Mouse (Mus musculus) bone marrow, adult 2 months (tissue): ENCODE measurements around the gene C530008M17Rik. TPM values are rescaled to one million over a fixed set of nuclear protein-coding genes. Genes with fewer than 3 reads are reported as not detected.

Source experiments
- H3K27ac ChIP-seq: fragments of 200-500 bp; 2 replicates; pipeline ENCODE4 v1.5.1; 2012; ENCODE audit warnings: low read depth, mild to moderate bottlenecking, control low read depth, inconsistent platforms, low read length; ENCODE audit not compliant: control insufficient read depth, poor library complexity, insufficient read depth
- H3K4me1 ChIP-seq: fragments of 200-500 bp; 2 replicates; pipeline ENCODE4 v1.6.1; 2011; ENCODE audit warnings: low read length; ENCODE audit not compliant: control insufficient read depth, insufficient read depth
- H3K4me3 ChIP-seq: fragments of 200-500 bp; replicated peaks from 2 replicates; pipeline ENCODE3; 2011; ENCODE audit warnings: mild to moderate bottlenecking, low read depth, low read length, control low read depth; ENCODE audit not compliant: control insufficient read depth
- CTCF ChIP-seq: fragments of 200-500 bp; IDR thresholded peaks from 2 replicates; pipeline ENCODE4 v1.5.1; 2011; ENCODE audit warnings: low read length, control low read depth; ENCODE audit not compliant: control insufficient read depth, insufficient read depth
- POLR2A ChIP-seq: fragments of 200-500 bp; IDR thresholded peaks from 2 replicates; pipeline ENCODE4 v1.6.1; 2011; ENCODE audit warnings: low read depth, mild to moderate bottlenecking, control low read depth, low read length, borderline replicate concordance; ENCODE audit not compliant: control insufficient read depth
- WGBS: fragments of 180-500 bp; shearing (Covaris S2); methylation state at CpG from one replicate; pipeline ENCODE4 v1.1.7; 2018; 5-methylcytosine and 5-hydroxymethylcytosine counted together
- polyA plus RNA-seq: library from polyadenylated mRNA; stranded (reverse); fragments of >200 nt; gene quantifications from 2 replicates; pipeline ENCODE4 v1.2.4, GENCODE M21; 2011; ENCODE audit warnings: low replicate concordance; ENCODE audit not compliant: missing spikeins, insufficient read depth, insufficient read length

C530008M17Rik gene
- polyA plus RNA-seq, 1 experiment = 31.0 TPM

DNA sequence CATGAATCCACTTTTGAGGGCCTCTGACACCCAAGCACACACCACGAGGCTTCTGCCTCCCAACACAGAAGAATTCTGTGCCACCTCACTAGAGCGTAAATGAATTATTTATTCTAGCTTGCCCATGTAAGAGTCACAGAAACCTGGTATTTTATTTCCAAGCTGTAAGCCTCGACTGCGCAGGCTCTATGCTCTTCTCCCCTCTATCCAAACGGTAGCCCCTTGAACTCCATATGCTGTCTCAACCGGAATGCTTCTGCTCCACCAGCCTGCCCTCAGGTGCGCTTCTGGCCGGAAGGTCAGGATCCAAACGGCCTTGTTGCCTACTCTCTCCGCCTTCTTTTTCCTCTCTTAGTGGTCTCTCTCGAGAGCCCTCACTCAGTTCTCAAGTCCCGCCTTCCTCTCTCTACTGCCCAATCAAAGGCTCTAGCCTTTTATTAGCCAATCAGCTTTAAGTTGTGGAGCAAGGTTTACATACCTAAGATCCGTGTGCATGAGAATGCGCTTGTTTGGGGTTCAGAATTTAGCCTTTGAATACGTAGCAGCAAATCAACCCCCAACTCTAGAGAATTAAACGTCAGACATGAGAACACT, 212.5 kb downstream of the C530008M17Rik start:
- no peak for TF ChIP-seq POLR2A
- TF ChIP-seq CTCF = no peak
- Histone ChIP-seq H3K27ac (no peak overlapping the region), H3K4me1 (no peaks in the 10 kb centered on the region), H3K4me3 (peak overlapping the region; percentile 49)
- WGBS = 28% methylated on average over 16 of the region's 16 CpGs

- Histone ChIP-seq H3K4me3 (peak overlapping the region; percentile 49), H3K4me1 (no peaks in the 10 kb centered on the region), H3K27ac (no peak overlapping the region)
- 44% methylated on average over 6 of the region's 6 CpGs for WGBS
- TF ChIP-seq POLR2A = no peak
- TF ChIP-seq CTCF = no peak
Measured at GRCm38 (mm10) chr5:76869553-76869952, 213.2 kb downstream of the C530008M17Rik start.

DNA sequence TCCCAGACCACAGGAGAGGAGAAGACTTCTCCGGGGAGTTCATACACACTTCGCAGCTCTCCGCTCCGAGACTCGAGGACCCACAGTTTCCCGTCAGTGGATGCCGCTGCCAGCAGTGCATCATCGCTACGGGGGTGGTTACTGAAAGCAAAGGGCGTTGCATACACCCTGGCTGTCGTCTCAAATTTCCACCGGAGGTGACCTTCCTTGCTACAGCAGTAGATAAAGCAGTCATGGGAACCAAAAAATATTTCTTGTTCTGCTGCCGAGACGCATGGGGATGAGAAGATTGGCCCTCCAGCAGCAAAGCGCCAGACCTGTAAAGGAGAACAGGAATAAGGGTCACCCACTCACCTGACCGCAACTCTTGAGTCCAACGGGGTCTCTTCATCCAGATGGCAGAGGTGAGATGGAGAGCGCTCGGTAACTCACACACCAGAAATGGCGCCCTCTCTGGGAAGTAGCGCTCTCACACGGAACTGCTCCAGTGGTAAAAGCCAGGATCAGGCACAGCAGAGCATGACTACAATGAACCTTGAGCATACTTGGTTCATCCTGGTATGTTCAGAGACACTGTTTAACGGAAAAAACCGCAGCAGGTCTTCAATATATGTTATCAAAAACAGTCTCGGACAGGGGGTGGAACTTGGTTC, 219.9 kb downstream of the C530008M17Rik start:
- TF ChIP-seq CTCF (no peak), POLR2A (no peak)
- no peak overlapping the region for H3K27ac ChIP-seq
- WGBS = 92% methylated on average over 25 of the region's 25 CpGs
- H3K4me1 ChIP-seq = no peaks in the 10 kb centered on the region; the same call in 1 of the 2 replicates
- no peak overlapping the region for H3K4me3 ChIP-seq

DNA sequence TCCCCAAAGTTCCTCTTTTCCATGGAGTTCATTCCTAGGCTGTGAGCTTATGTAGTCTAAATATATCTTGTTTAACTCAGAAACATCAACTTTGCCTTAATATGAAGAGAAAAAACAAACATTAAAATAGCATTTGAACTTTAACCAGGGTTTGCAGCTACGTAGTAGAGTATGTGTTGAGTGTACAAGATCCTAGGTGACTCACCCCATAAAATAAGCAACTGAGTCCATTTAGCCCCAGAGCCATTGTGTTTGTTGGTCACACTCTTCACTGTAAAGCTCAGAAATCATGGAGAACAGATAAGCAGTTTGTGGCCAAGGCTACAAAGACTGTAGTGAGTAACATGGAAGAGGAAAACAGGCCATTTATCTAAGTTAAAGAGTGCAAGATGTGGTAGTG, 227.8 kb downstream of the C530008M17Rik start:
- Histone ChIP-seq H3K4me1 (no peaks in the 10 kb centered on the region), H3K27ac (no peak overlapping the region), H3K4me3 (no peak overlapping the region)
- 89% methylated on average over 1 of the region's 1 CpGs for WGBS
- no peak for TF ChIP-seq CTCF

- TF ChIP-seq CTCF (no peak), POLR2A (no peak)
- Histone ChIP-seq H3K27ac (no peak overlapping the region), H3K4me1 (no peaks in the 10 kb centered on the region; the same call in 1 of the 2 replicates), H3K4me3 (no peak overlapping the region)
- 76% methylated on average over 2 of the region's 2 CpGs for WGBS
Measured at GRCm38 (mm10) chr5:76887011-76887410, 230.7 kb downstream of the C530008M17Rik start.

DNA sequence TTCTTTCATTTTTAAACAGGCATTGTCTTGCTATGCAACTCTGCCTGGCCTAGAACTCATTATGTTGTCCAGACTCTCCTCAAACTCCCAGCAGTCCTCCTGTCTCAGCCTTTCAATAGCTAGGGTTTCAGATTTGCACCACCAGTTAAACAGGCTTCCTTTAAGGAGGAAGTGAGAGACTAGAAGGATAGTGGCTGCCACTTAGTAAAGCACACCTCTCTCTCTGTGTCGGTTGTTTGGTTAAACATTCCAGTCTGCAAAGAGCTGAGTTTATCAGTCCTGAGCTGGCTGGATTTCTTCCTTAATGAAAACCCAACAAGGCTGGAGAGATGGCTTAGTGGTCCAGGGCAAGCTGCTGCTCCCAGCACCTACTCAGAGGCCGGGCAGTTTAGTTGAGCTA, 236.3 kb downstream of the C530008M17Rik start:
- no peak overlapping the region for H3K4me3 ChIP-seq
- no peak overlapping the region for H3K27ac ChIP-seq
- H3K4me1 ChIP-seq = no peaks in the 10 kb centered on the region; the same call in 1 of the 2 replicates
- 48% methylated on average over 2 of the region's 2 CpGs for WGBS
- no peak for TF ChIP-seq CTCF
- TF ChIP-seq POLR2A = no peak

DNA sequence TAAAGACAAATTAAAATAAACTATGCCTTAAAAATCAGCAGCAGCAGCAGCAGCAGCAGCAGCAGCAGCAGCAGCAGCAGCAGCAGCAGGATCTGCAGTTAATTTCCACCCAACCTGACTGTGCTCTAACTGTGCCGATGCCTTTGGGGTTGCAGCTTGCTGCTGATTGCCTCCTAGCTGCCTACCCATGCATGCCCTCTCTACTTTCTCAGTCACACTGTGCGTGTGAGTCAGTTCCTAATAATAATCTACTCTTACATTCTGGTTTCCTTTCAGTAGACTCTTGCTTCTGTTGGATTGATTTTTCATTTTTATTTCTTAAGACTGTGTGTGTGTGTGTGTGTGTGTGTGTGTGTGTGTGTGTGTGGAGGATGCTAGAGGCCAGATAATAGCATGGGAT, 236.8 kb downstream of the C530008M17Rik start:
- Histone ChIP-seq H3K4me1 (no peaks in the 10 kb centered on the region; the same call in 1 of the 2 replicates), H3K4me3 (no peak overlapping the region), H3K27ac (no peak overlapping the region)
- 69% methylated on average over 2 of the region's 2 CpGs for WGBS
- TF ChIP-seq CTCF = no peak
- no peak for TF ChIP-seq POLR2A

DNA sequence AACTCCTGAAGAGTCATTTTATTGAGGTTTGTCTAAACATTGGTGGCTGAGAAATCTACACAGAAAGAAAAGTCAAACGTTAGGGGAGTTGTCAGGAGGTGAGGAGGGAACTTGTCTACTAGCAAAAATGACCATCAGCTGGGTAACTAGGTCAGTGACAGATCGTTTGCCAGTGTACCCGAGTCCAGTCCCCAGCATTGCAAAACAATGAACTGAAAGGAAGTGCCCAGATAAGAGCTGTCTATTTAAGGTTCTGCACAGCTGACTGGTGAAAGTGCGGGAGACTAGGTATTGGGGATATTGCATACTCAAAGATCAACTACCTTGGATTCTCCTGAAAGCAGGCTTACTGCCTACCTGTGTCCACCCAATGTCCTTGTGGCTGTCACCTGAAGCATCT, 245.8 kb downstream of the C530008M17Rik start:
- 38% methylated on average over 4 of the region's 4 CpGs for WGBS
- Histone ChIP-seq H3K4me3 (no peak overlapping the region), H3K4me1 (no peaks in the 10 kb centered on the region; the same call in 1 of the 2 replicates), H3K27ac (no peak overlapping the region)
- TF ChIP-seq CTCF (no peak), POLR2A (no peak)
